Mouse (Mus musculus): ENCODE measurements around the gene Tns4.

Tns4 gene

DNA sequence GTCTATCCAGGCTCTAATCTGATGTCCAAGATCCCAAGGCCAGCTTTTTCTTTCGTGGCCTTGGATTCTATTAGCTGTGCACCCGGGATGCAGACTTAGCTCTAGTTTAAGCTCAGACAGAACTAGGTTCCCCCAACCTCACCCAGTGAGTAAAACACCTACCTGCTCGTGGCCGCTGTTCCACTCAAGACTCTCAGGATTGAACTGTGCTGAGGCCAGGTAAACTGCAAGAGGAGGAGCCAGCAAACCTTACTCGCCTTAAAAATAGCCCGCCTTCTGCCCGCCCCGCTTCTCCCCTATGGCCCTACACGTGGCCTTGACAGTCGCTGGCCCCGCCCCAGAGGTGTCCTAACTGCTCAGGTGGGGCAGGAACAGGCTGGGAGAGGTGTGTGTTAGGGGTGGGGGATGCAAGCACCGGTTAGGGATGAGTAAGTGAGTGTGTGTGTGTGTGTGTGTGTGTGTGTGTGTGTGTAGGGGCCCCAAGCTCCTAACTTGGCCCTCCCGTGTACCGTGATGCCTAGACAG lies at the start of gene Tns4:
TSS of gene Tns4 (minus strand) at position 230 of the 525 bp plus-strand sequence.
- in situ Hi-C loops (cut with MboI; ENCODE audit: low sequenced_read_pairs), result no loop called here

DNA sequence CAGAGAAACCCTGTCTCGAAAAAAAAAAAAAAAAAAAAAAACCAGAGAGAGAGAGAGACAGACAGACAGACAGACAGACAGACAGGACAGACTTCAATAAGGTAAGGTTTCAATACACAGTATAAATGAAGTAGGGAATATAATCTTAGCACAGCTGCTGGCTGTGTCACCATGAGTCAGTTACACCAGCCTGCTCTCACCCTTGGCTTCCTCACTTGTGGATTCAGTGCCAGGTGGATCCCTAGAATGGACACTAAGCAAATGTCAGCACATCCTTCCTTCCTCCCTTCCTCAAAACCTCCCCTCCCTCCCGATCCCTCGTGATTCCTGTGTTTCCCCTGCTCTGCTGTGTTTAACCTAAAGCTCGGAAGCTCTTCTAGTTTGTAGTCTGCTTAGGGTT lies 48.3 kb upstream of the Tns4 start:
- in situ Hi-C loops (cut with MboI; ENCODE audit: low sequenced_read_pairs), result loop anchor here (25.0 kb wide), 1 partner anchor 100 kb away; the partner anchor contains the start of gene Igfbp4

GRCm38 (mm10) chr11:99136961-99137360 lies 47.9 kb upstream of the Tns4 start:
- in situ Hi-C loops (cut with MboI; ENCODE audit: low sequenced_read_pairs), result loop anchor here (25.0 kb wide), 1 partner anchor 100 kb away; the partner anchor contains the start of gene Igfbp4

GRCm38 (mm10) chr11:99136361-99136760 lies 47.3 kb upstream of the Tns4 start:
- in situ Hi-C loops (cut with MboI; ENCODE audit: low sequenced_read_pairs), result loop anchor here (25.0 kb wide), 1 partner anchor 99 kb away; the partner anchor contains the start of gene Igfbp4

GRCm38 (mm10) chr11:99135047-99135440 lies 45.9 kb upstream of the Tns4 start:
- in situ Hi-C loops (cut with MboI; ENCODE audit: low sequenced_read_pairs), result loop anchor here (25.0 kb wide), 1 partner anchor 98 kb away; the partner anchor contains the start of gene Igfbp4

DNA sequence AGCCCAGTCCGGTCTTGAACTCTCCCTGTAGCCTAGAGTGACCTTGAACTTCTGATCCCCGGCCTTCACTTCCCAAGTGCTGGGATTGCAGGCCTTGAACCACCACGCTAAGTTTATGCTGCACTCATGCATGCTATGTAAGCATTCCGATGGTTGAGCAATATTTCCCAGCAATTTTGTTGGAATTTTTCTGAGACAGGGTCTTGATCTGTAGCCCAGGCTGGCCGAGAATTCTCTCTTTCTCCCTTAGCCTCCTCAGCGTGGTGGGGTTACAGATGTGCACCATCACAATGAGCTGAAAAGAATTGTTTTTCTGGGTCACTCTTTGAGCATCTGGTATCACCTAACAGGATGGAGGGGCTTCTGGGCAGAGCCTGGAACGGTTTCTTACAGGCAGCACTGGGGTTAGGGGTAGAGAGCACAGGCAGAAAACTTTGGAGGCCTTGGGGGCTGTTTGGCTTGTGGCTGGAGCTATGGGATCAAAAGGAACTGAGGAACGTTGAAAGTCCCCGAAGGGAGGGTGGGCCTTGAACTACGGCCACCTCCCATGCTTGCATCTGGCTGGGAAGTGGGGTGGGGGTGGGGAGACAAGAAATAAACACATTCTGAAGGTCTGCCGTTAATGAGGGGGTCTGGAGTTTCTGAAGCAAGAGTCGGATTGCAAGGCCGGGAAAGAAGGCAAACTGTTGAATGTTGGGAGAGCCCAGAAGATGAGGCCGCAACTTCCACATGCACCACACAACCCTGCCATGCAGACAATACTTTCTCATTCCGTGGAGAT lies 45.4 kb upstream of the Tns4 start:
- in situ Hi-C loops (cut with MboI; ENCODE audit: low sequenced_read_pairs), result loop anchor here (25.0 kb wide), 1 partner anchor 97 kb away; the partner anchor contains the start of gene Igfbp4

GRCm38 (mm10) chr11:99133285-99133897 lies 44.3 kb upstream of the Tns4 start:
- in situ Hi-C loops (cut with MboI; ENCODE audit: low sequenced_read_pairs), result loop anchor here (25.0 kb wide), 1 partner anchor 96 kb away; the partner anchor contains the start of gene Igfbp4

DNA sequence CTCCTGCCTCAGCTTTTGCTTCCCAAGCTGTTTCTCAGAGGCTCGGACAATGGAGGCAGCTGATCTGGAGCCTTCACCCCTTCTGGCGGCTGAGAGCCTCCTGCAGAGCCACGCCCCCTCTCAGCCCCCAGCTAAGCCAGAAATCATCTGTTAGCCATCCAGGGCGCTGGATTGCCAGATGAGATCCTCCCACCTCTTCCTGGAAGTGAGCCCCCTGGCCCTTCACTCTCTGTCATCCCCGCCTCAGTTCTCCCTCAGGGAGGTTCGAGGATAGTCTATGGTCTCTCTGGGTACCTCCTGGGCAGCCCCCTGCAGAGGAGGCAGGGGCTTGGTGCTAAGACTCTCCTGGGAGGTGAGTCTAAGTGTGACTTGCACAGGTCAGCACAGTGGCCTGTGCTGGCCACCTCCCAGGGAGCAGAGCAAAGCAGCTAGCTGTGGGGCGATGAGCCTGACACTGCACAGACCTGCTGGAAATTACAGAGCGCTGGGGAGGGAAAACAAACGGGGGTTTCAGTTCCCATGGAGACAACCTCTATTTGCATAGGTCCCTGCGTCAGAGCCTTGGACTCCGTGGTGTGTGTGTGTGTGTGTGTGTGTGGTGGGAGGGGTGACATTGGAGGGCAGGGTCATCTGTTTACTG lies 43.1 kb upstream of the Tns4 start:
- in situ Hi-C loops (cut with MboI; ENCODE audit: low sequenced_read_pairs), result loop anchor here (25.0 kb wide), 1 partner anchor 95 kb away; the partner anchor contains the start of gene Igfbp4

DNA sequence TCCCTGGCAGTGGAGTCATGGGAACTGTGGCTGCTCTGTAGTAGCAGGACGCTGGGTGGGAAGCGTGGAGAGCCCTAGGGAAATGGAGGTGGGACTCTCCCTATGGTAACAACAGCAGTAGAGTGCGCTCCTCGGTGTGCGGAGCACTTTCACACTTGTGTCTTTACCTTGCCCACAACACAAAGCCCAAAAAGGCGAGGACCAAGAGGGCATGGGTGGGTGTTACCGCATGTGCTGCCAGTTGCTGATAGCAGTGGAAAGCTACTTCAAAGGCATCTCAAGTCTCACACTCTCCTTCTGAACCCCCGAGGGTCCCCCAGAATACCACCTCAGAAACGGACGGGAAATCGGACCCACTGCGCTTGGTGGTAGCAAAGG lies 42.3 kb upstream of the Tns4 start:
- in situ Hi-C loops (cut with MboI; ENCODE audit: low sequenced_read_pairs), result loop anchor here (25.0 kb wide), 1 partner anchor 94 kb away; the partner anchor contains the start of gene Igfbp4

DNA sequence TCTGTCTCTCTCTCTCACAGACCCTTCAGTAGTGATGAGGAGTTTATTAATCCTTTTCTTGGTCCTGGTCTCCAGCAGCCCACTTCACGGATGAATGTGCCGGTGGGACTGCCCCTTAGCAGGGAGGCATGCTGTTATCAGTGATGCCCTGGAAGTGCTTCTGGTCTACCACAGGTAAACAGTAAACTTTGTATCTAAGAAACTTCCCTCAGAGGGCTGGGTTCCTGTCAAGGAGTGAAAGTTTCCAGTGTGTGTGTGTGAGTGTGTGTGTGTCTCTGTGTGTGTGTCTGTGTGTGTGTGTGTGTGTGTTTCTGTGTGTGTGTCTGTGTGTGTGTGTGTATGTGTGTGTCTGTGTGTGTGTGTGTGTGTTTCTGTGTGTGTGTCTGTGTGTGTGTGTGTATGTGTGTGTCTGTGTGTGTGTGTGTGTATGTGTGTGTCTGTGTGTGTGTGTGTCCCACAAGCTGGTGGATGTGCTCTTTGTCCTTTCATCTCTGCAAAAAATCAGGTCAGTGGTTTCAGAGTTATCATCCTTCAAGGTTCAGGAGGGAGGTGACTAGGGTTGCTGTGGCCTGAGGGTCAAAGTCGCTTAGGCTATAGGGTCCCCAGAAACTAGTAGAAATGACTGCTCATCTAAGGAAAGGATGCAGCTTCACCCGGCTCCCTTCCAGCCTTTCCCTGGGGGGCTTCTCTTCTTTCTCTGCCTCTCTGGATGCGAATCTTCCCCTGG lies 41.8 kb upstream of the Tns4 start:
- in situ Hi-C loops (cut with MboI; ENCODE audit: low sequenced_read_pairs), result loop anchor here (25.0 kb wide), 1 partner anchor 94 kb away; the partner anchor contains the start of gene Igfbp4

GRCm38 (mm10) chr11:99129287-99129686 lies 40.2 kb upstream of the Tns4 start:
- in situ Hi-C loops (cut with MboI; ENCODE audit: low sequenced_read_pairs), result loop anchor here (25.0 kb wide), 1 partner anchor 92 kb away; the partner anchor contains the start of gene Igfbp4

GRCm38 (mm10) chr11:99127785-99128682 lies 38.9 kb upstream of the Tns4 start:
- in situ Hi-C loops (cut with MboI; ENCODE audit: low sequenced_read_pairs), result loop anchor here (25.0 kb wide), 1 partner anchor 91 kb away; the partner anchor contains the start of gene Igfbp4

DNA sequence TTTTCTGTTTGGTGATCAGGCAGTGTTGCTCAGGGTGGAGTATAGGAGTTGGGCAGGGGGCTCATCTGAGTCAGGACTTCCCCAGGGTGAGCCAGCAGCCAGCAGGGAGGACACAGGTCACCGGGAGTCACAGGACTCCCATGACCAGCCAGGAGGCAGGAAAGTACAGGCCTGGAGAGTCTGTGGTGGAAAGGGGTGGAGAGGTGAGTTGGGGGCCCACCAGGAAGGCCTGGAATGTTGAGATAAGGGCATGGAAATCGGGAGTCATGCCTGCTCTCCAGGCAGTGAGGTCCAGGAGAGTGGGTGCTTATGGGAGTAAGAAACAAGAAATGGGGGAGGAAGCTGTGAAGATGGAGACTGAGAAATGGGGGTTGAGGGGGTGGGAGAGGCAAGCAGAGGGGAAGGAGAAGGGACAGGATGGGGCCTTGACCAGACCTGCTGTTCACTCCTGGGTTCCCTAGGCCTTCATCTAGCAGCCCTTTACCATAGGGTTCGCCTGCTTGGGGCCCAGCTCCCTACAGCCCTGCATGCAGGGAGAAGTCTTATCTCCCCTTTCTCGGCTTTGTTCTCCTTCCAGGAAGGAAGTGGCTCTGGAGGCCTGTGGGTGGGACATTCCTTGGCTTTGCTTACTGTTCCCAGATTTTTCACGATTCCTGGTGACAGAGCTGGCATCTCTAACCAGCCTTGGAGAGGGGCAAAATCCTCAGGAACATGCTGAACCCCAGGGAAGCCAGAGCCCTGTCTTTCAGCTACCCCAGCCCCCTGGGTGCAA lies 37.6 kb upstream of the Tns4 start:
- in situ Hi-C loops (cut with MboI; ENCODE audit: low sequenced_read_pairs), result loop anchor here (25.0 kb wide), 1 partner anchor 89 kb away; the partner anchor contains the start of gene Igfbp4

DNA sequence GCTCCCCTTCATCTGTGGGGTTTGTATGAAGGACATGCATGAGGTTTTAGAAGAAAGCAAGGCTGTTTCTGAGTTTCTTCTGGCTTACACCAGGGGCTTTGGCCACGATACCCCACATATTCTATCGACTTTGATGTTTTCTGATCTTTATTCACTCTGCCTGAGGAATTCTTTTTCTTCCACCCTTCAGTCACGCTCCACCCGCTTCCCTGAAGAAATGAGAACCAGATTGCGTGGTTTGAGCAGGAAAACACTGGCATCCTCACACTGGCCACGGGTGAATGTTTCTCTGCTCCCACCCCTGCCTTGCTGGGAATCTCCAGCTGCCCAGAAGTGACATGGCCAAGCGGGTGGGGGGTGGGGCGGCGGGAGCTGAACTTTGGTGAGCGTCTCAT lies 35.5 kb upstream of the Tns4 start:
- in situ Hi-C loops (cut with MboI; ENCODE audit: low sequenced_read_pairs), result loop anchor here (25.0 kb wide), 1 partner anchor 87 kb away; the partner anchor contains the start of gene Igfbp4

GRCm38 (mm10) chr11:99123977-99124634 lies 35.0 kb upstream of the Tns4 start:
- in situ Hi-C loops (cut with MboI; ENCODE audit: low sequenced_read_pairs), result no loop called here

- in situ Hi-C loops (cut with MboI; ENCODE audit: low sequenced_read_pairs), result no loop called here
Measured at GRCm38 (mm10) chr11:99122703-99123102, 33.6 kb upstream of the Tns4 start.

- in situ Hi-C loops (cut with MboI; ENCODE audit: low sequenced_read_pairs), result no loop called here
Measured at GRCm38 (mm10) chr11:99121218-99121631, 32.1 kb upstream of the Tns4 start.
